Mouse (Mus musculus) forebrain, embryonic 12.5 days (tissue): ENCODE measurements around the gene Thsd7b. TPM values are rescaled to one million over a fixed set of nuclear protein-coding genes. Genes with fewer than 3 reads are reported as not detected.
"Not testable (repeated sequence)": the region's sequence is repeated elsewhere in the genome, so short reads cannot be mapped to it uniquely, and the experiment has no call there.

Experiments used
- ATAC-seq: fragments of 200-750 bp; cut with Nextera tagmentation; 2 replicates; pipeline ENCODE4 v1.8.0; 2017; ENCODE audit warnings: moderate TSS enrichment; ENCODE audit not compliant: low FRiP score
- H3K27ac ChIP-seq: fragments of 300-500 bp; sonication (generic); 2 replicates; pipeline ENCODE4 v1.5.1; 2016; ENCODE audit warnings: mild to moderate bottlenecking
- H3K27me3 ChIP-seq: fragments of 300-500 bp; sonication (generic); 2 replicates; pipeline ENCODE4 v1.6.1; 2016; ENCODE audit warnings: mild to moderate bottlenecking
- H3K36me3 ChIP-seq: fragments of 300-500 bp; sonication (generic); replicated peaks from 2 replicates; pipeline ENCODE4 v1.6.1; 2016; ENCODE audit warnings: mild to moderate bottlenecking
- H3K4me1 ChIP-seq: fragments of 300-500 bp; sonication (generic); 2 replicates; pipeline ENCODE4 v1.6.1; 2016
- H3K4me2 ChIP-seq: fragments of 300-500 bp; sonication (generic); 2 replicates; pipeline ENCODE4 v1.6.1; 2016; ENCODE audit warnings: mild to moderate bottlenecking, moderate library complexity
- H3K4me3 ChIP-seq: fragments of 300-500 bp; sonication (generic); replicated peaks from 2 replicates; pipeline ENCODE4 v1.5.1; 2016; ENCODE audit warnings: mild to moderate bottlenecking
- H3K9ac ChIP-seq: fragments of 300-500 bp; sonication (generic); 2 replicates; pipeline ENCODE4 v1.6.1; 2016; ENCODE audit warnings: mild to moderate bottlenecking
- H3K9me3 ChIP-seq: fragments of 300-500 bp; sonication (generic); 2 replicates; pipeline ENCODE4 v1.6.1; 2016
- WGBS: fragments of 180-500 bp; shearing (Covaris S2); methylation state at CpG from one replicate; pipeline ENCODE4 v1.1.7; 2016; 5-methylcytosine and 5-hydroxymethylcytosine counted together
- polyA plus RNA-seq: library from polyadenylated mRNA; unstranded; fragments of >200 nt; fragmentation: Nextera tagmentation; extraction: Ambion mirVana; gene quantifications from 2 replicates; pipeline ENCODE4 v1.2.1, GENCODE M21; 2016

Thsd7b gene
- polyA plus RNA-seq, 1 experiment from 2014 or later: 6.6 TPM

- Histone ChIP-seq H3K4me3 (no peak overlapping the region), H3K36me3 (no peaks in the 10 kb centered on the region), H3K9ac (no peak overlapping the region), H3K27me3 (no peaks in the 10 kb centered on the region), H3K4me2 (no peak overlapping the region), H3K9me3 (no peaks in the 10 kb centered on the region), H3K4me1 (no peaks in the 10 kb centered on the region), H3K27ac (no peak overlapping the region)
- no peak for ATAC-seq
- 82% methylated on average over 2 of the region's 2 CpGs for WGBS
Observed at GRCm38 (mm10) chr1:130222904-130223303, 949.8 kb downstream of the Thsd7b start.

DNA sequence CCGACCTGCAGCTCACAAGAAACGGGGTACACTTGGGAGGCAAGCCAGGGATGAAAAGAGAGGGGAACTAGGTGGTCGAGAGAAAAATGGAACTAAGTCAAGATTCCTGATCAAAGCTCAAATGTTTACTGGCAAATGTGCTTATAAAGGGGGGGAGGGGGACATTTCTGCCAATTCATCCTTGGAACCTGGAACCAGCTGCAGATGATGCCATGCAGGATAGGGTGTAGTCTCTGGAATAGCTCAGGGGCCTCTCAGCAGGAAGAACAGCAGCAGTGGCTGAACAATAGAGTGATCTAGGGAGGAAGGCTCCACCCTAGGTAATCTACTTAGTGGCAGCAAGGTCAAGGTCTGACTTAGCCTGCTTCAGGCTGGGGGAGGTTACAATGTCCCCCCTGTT, 972.5 kb downstream of the Thsd7b start:
- H3K36me3 ChIP-seq: no peaks in the 10 kb centered on the region
- WGBS: 77% methylated on average over 3 of the region's 3 CpGs
- H3K4me2 ChIP-seq: no peak overlapping the region
- no peak for ATAC-seq
- H3K4me3 ChIP-seq: no peak overlapping the region
- H3K9ac ChIP-seq: no peak overlapping the region
- H3K4me1 ChIP-seq: no peaks in the 10 kb centered on the region
- H3K9me3 ChIP-seq: peaks cover 3% of the 10 kb centered on the region; the same call in 1 of the 2 replicates
- no peaks in the 10 kb centered on the region for H3K27me3 ChIP-seq
- no peak overlapping the region for H3K27ac ChIP-seq

DNA sequence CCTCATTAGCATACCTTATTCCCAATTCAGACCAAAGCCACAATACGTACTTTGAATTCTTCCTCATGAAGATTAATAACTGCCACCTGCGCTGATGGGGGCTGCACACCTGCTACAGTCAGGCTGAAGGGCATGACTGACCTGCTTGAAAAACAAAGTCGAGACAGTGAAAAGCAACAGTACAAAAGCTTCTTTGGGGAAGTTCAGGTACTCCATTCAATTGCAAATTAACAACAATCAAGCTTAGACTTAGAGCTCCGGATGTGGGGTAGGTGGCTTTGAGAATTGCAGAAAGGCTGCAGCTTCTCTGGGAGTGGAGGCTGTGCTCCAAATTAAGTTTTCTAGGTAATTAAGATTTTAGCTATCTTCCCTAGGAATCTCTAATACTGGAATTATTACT, 973.2 kb downstream of the Thsd7b start:
- not testable (repeated sequence) for ATAC-seq, H3K27me3 ChIP-seq, H3K9me3 ChIP-seq, H3K4me3 ChIP-seq, H3K27ac ChIP-seq, H3K4me2 ChIP-seq, H3K36me3 ChIP-seq, H3K9ac ChIP-seq, H3K4me1 ChIP-seq
- 65% methylated on average over 4 of the region's 4 CpGs for WGBS

- not testable (repeated sequence) for H3K4me3 ChIP-seq, H3K9ac ChIP-seq, H3K27ac ChIP-seq, ATAC-seq, H3K4me2 ChIP-seq, H3K36me3 ChIP-seq, H3K4me1 ChIP-seq, H3K27me3 ChIP-seq, H3K9me3 ChIP-seq
- 93% methylated on average over 4 of the region's 4 CpGs for WGBS
Observed at GRCm38 (mm10) chr1:130246930-130247329, 973.8 kb downstream of the Thsd7b start.

DNA sequence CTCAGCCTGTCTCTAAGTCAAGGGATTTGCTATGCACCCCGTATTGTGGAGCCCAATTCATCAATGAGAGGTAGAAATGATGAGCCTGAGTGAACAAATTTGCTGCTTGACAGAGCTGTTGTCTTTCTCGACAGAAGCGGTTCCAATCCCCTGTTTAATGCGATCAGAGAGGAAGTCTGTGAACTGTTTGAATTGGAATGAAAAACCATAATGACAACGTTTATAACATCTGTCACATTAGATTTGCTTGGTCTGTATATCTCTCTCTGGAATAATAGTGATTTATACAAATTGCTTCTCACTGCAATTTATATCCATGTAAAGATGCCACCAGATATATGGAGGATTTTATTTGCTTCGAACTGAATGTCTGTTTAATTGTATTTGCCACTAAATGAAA, 988.9 kb downstream of the Thsd7b start:
- 51% methylated on average over 6 of the region's 6 CpGs for WGBS

More for the DNA sequence above, 988.9 kb downstream of the Thsd7b start:
- no peaks in the 10 kb centered on the region for H3K9me3 ChIP-seq
- no peak overlapping the region for H3K4me2 ChIP-seq
- no peaks in the 10 kb centered on the region for H3K4me1 ChIP-seq
- H3K4me3 ChIP-seq: no peak overlapping the region
- no peak overlapping the region for H3K9ac ChIP-seq
- no peaks in the 10 kb centered on the region for H3K27me3 ChIP-seq
- no peak overlapping the region for H3K27ac ChIP-seq
- no peaks in the 10 kb centered on the region for H3K36me3 ChIP-seq
- ATAC-seq: no peak
